Mouse (Mus musculus) forebrain, embryonic 12.5 days (tissue): ENCODE measurements around the gene 4931409K22Rik. TPM values are rescaled to one million over a fixed set of nuclear protein-coding genes. Genes with fewer than 3 reads are reported as not detected.
A peak's percentile ranks its signal among the peaks of the same experiment; 100 is the strongest.

Source experiments
- ATAC-seq: fragments of 200-750 bp; cut with Nextera tagmentation; 2 replicates; pipeline ENCODE4 v1.8.0; 2017; ENCODE audit warnings: moderate TSS enrichment; ENCODE audit not compliant: low FRiP score
- H3K27ac ChIP-seq: fragments of 300-500 bp; sonication (generic); 2 replicates; pipeline ENCODE4 v1.5.1; 2016; ENCODE audit warnings: mild to moderate bottlenecking
- H3K27me3 ChIP-seq: fragments of 300-500 bp; sonication (generic); 2 replicates; pipeline ENCODE4 v1.6.1; 2016; ENCODE audit warnings: mild to moderate bottlenecking
- H3K36me3 ChIP-seq: fragments of 300-500 bp; sonication (generic); replicated peaks from 2 replicates; pipeline ENCODE4 v1.6.1; 2016; ENCODE audit warnings: mild to moderate bottlenecking
- H3K4me1 ChIP-seq: fragments of 300-500 bp; sonication (generic); 2 replicates; pipeline ENCODE4 v1.6.1; 2016
- H3K4me2 ChIP-seq: fragments of 300-500 bp; sonication (generic); 2 replicates; pipeline ENCODE4 v1.6.1; 2016; ENCODE audit warnings: mild to moderate bottlenecking, moderate library complexity
- H3K4me3 ChIP-seq: fragments of 300-500 bp; sonication (generic); replicated peaks from 2 replicates; pipeline ENCODE4 v1.5.1; 2016; ENCODE audit warnings: mild to moderate bottlenecking
- H3K9ac ChIP-seq: fragments of 300-500 bp; sonication (generic); 2 replicates; pipeline ENCODE4 v1.6.1; 2016; ENCODE audit warnings: mild to moderate bottlenecking
- H3K9me3 ChIP-seq: fragments of 300-500 bp; sonication (generic); 2 replicates; pipeline ENCODE4 v1.6.1; 2016
- WGBS: fragments of 180-500 bp; shearing (Covaris S2); methylation state at CpG from one replicate; pipeline ENCODE4 v1.1.7; 2016; 5-methylcytosine and 5-hydroxymethylcytosine counted together
- polyA plus RNA-seq: library from polyadenylated mRNA; unstranded; fragments of >200 nt; fragmentation: Nextera tagmentation; extraction: Ambion mirVana; gene quantifications from 2 replicates; pipeline ENCODE4 v1.2.1, GENCODE M21; 2016

4931409K22Rik gene
- polyA plus RNA-seq, result 0.24 and 0.37 TPM in 2 replicates

DNA sequence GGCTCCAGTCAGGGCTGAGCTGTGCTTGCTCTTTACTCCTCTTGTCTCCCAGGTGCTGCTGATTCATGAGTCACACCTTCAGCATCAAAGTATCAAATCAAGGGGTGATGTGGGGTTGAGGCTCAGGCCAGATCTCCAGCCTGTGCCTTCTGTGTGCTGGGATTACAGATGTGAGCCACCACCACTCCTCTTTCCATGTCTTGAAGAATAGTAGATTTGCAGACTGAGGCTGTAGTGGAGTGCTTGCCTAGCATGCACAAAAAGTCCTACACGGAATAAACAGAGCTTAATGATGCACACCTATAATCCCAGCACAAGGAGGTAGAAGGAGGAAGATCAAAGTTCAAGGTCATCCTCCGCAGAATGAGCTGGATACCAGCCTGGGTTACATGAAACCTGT, at the start of gene 4931409K22Rik:
Gene 4931409K22Rik, minus strand, starts transcription at position 101 of the 400 bp plus-strand sequence.
- no peak for ATAC-seq
- H3K9me3 ChIP-seq, result no peaks in the 10 kb centered on the region
- H3K4me2 ChIP-seq, result no peak within 1 kb of the TSS
- no peak within 1 kb of the TSS for H3K9ac ChIP-seq
- H3K27ac ChIP-seq, result no peak within 1 kb of the TSS
- H3K27me3 ChIP-seq, result no peaks in the 10 kb centered on the region
- H3K4me1 ChIP-seq, result peaks cover 2% of the 10 kb centered on the region; the same call in 1 of the 2 replicates
- H3K36me3 ChIP-seq, result no peaks in the 10 kb centered on the region
- no peak within 1 kb of the TSS for H3K4me3 ChIP-seq
- WGBS, result 76% methylated on average over 2 of the region's 2 CpGs

GRCm38 (mm10) chr5:24605980-24606665, 49.5 kb upstream of the 4931409K22Rik start:
- Histone ChIP-seq H3K9me3 (no peaks in the 10 kb centered on the region), H3K27me3 (no peaks in the 10 kb centered on the region), H3K4me1 (peaks cover 54% of the 10 kb centered on the region), H3K4me2 (peak overlapping the region; percentile 90), H3K36me3 (no peaks in the 10 kb centered on the region), H3K4me3 (peak overlapping the region; percentile 60), H3K27ac (peak overlapping the region; percentile 99), H3K9ac (peak overlapping the region; percentile 83)
- 0 out of 2 replicates have a peak, but pooled peaks have one; percentile 3 for ATAC-seq
- 10% methylated on average over 14 of the region's 14 CpGs for WGBS

- Histone ChIP-seq H3K27me3 (no peaks in the 10 kb centered on the region), H3K4me3 (peak overlapping the region; percentile 60), H3K4me1 (peaks cover 60% of the 10 kb centered on the region), H3K9me3 (no peaks in the 10 kb centered on the region), H3K27ac (peak overlapping the region; percentile 99), H3K36me3 (no peaks in the 10 kb centered on the region), H3K9ac (peak overlapping the region; percentile 83), H3K4me2 (peak overlapping the region; percentile 90)
- no peak for ATAC-seq
- WGBS, result 8% methylated on average over 6 of the region's 6 CpGs
Observed at GRCm38 (mm10) chr5:24605321-24605979, 48.8 kb upstream of the 4931409K22Rik start.

DNA sequence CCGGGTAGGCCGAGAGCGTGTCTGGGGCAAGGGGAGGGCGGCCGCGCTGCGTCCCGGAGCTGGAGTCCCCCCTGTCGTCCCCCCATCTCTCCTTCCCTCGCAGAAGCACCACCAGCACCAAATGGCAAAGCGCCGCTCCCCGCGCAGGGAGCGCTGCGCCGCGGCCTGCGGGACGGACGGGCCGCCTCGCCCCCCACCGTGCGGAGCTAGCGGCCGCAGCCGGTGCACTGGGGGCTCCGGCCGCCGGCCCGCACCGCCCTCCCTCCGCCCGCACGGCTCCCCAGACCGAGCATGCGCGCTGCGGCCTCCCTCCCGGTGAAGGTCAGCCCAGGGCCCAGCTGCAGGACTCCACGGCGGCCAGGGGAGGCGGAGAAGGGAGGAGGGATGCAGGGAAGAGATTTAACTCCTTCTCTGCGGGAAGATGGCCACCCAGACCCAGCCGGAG, 48.1 kb upstream of the 4931409K22Rik start:
- Histone ChIP-seq H3K4me2 (peak overlapping the region; percentile 90), H3K4me1 (peaks cover 67% of the 10 kb centered on the region), H3K36me3 (no peaks in the 10 kb centered on the region), H3K27ac (peak overlapping the region; percentile 99), H3K27me3 (peaks cover 3% of the 10 kb centered on the region; the same call in 1 of the 2 replicates), H3K9me3 (no peaks in the 10 kb centered on the region), H3K4me3 (peak overlapping the region; percentile 60), H3K9ac (peak overlapping the region; percentile 83)
- peak; percentile 72 for ATAC-seq
- 0% methylated on average over 30 of the region's 46 CpGs for WGBS

DNA sequence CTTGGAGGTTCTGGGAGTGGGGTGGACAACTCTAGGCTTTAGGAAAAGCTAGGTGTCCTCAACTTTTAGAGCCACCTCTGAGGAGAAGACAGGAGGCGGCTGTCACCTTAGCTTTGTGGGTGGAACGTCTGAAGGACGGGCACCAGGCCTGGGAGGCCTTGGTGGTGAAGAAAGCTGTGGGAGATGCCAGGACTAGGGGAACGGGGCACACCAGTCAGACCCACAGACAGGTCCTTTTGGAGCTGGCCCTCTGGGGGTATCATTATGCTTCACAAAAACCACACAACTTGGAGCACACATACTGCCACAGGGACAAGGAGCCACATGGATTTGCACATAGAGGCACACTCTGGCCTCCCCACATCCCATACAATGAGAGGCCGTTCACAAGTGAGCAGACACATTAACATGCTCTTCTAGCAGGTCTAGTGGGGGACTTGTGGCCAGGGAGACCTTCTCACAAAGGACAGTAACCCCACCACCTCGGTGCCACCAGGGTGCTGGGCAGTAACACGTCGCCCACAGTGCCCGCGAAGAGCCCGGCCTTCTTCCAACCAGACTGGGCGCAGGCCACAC, 47.6 kb upstream of the 4931409K22Rik start:
- 14% methylated on average over 12 of the region's 12 CpGs for WGBS
- H3K27ac ChIP-seq, result peak overlapping the region; percentile 99
- H3K4me1 ChIP-seq, result peaks cover 72% of the 10 kb centered on the region

GRCm38 (mm10) chr5:24603431-24604010, 46.9 kb upstream of the 4931409K22Rik start:
- Histone ChIP-seq H3K9ac (peak overlapping the region; percentile 90), H3K27ac (peak overlapping the region; percentile 99), H3K27me3 (peaks cover 3% of the 10 kb centered on the region; the same call in 1 of the 2 replicates), H3K9me3 (no peaks in the 10 kb centered on the region), H3K4me2 (peak overlapping the region; percentile 90), H3K4me3 (peak overlapping the region; percentile 69; the same call in 1 of the 2 replicates), H3K4me1 (peaks cover 78% of the 10 kb centered on the region), H3K36me3 (no peaks in the 10 kb centered on the region)
- ATAC-seq, result no peak
- 53% methylated on average over 8 of the region's 8 CpGs for WGBS

More for the DNA sequence above, 47.6 kb upstream of the 4931409K22Rik start:
- Histone ChIP-seq H3K9me3 (no peaks in the 10 kb centered on the region), H3K36me3 (no peaks in the 10 kb centered on the region), H3K4me2 (peak overlapping the region; percentile 90), H3K9ac (peak overlapping the region; percentile 83), H3K27me3 (peaks cover 3% of the 10 kb centered on the region; the same call in 1 of the 2 replicates), H3K4me3 (peak overlapping the region; percentile 60)
- peak; percentile 8; the same call in 1 of the 2 replicates for ATAC-seq

GRCm38 (mm10) chr5:24602751-24603343, 46.2 kb upstream of the 4931409K22Rik start:
- WGBS, result 1% methylated on average over 16 of the region's 16 CpGs
- Histone ChIP-seq H3K27ac (peak overlapping the region; percentile 99), H3K27me3 (peaks cover 3% of the 10 kb centered on the region; the same call in 1 of the 2 replicates), H3K9me3 (no peaks in the 10 kb centered on the region), H3K36me3 (no peaks in the 10 kb centered on the region), H3K4me1 (peaks cover 85% of the 10 kb centered on the region), H3K4me2 (peak overlapping the region; percentile 90), H3K4me3 (peak overlapping the region; percentile 69), H3K9ac (peak overlapping the region; percentile 90)
- peak; percentile 40 for ATAC-seq

DNA sequence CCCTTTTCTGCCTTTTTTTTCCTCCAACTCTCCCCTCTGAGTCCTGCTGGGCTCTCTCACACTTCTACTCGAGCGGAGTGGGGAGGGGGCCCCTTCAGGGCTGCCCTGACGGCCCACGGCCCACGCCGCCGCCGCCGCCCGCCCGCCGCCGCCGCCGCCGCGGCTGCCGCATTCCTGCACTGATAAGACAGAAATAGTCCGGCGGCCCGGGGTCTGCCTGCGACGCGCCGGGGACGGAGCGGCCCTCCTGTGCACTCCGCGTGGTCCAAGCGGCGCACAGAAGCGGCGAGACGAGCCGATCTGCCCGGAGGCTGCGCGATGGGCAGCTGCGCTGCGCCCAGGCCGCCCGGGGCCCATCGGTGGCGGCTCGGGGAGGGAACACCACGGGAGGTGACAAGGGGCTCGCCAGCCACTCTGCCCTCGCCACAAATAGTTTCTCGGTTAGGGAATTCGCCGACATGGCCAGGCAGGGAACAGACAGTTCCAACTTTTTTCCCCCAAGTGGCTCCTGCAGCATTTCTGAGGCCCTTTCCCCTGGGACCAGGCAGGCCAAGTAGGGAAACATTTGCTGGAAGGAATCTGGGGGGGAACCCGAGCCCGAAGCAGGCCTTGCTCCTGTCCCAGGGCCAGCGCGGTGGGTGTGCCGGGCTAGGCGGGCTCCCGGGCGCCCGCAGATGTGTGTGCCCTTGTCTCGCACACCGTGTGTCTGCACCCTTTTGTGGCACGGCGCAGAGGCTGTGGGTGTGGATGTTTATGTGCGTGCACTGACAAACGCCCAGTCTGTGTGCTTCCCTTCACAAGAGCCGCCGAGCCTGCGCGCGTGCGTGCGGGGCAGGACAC, 45.5 kb upstream of the 4931409K22Rik start:
- Histone ChIP-seq H3K4me3 (peak overlapping the region; percentile 69), H3K9me3 (no peaks in the 10 kb centered on the region), H3K27ac (peak overlapping the region; percentile 99), H3K36me3 (no peaks in the 10 kb centered on the region), H3K9ac (peak overlapping the region; percentile 90), H3K4me1 (peaks cover 86% of the 10 kb centered on the region), H3K27me3 (peaks cover 3% of the 10 kb centered on the region; the same call in 1 of the 2 replicates), H3K4me2 (peak overlapping the region; percentile 90)
- peak; percentile 36 for ATAC-seq
- WGBS, result under 1% methylated on average over 73 of the region's 73 CpGs

GRCm38 (mm10) chr5:24601071-24601835, 44.6 kb upstream of the 4931409K22Rik start:
- Histone ChIP-seq H3K27me3 (peaks cover 3% of the 10 kb centered on the region; the same call in 1 of the 2 replicates), H3K4me2 (peak overlapping the region; percentile 90), H3K36me3 (no peaks in the 10 kb centered on the region), H3K4me1 (peaks cover 86% of the 10 kb centered on the region), H3K9me3 (no peaks in the 10 kb centered on the region), H3K4me3 (peak overlapping the region; percentile 69), H3K9ac (peak overlapping the region; percentile 90), H3K27ac (peak overlapping the region; percentile 99)
- 1% methylated on average over 33 of the region's 33 CpGs for WGBS
- ATAC-seq, result no peak

DNA sequence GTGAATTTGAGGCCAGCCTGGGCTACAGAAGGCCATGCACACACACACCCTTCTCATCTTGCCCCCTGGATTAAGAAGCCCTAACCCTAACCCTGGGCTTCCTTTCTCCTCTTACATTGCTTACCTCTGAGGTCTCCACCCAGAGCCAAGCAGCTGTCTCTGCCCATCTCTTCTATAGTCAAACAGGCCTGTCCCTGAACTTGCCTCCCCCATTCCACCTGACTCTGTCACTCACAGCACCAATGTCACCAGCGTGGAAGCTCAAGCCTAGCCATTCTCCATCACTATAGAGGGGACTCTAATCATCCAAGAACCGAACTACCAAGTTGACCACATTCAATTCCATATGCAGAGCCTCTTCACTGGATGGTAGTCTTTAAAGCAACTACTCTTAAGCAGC, 43.6 kb upstream of the 4931409K22Rik start:
- Histone ChIP-seq H3K4me2 (peak overlapping the region; percentile 90), H3K4me1 (peaks cover 86% of the 10 kb centered on the region), H3K9ac (peak overlapping the region; percentile 90), H3K36me3 (peaks cover 7% of the 10 kb centered on the region), H3K27ac (no peak overlapping the region), H3K9me3 (no peaks in the 10 kb centered on the region), H3K27me3 (peaks cover 3% of the 10 kb centered on the region; the same call in 1 of the 2 replicates), H3K4me3 (peak overlapping the region; percentile 69)
- no peak for ATAC-seq
- WGBS, result 73% methylated on average over 2 of the region's 2 CpGs
